Mouse (Mus musculus) lung, postnatal 0 days (tissue): ENCODE data around the gene Col4a4.

Source experiments
- CTCF ChIP-seq: IDR thresholded peaks from 2 replicates; pipeline ENCODE4 v1.5.1; 2016; ENCODE audit warnings: antibody characterized with exemption, mild to moderate bottlenecking
- EP300 ChIP-seq: IDR thresholded peaks from 2 replicates; pipeline ENCODE4 v1.6.1; 2016; ENCODE audit warnings: antibody characterized with exemption, mild to moderate bottlenecking, control low read depth

DNA sequence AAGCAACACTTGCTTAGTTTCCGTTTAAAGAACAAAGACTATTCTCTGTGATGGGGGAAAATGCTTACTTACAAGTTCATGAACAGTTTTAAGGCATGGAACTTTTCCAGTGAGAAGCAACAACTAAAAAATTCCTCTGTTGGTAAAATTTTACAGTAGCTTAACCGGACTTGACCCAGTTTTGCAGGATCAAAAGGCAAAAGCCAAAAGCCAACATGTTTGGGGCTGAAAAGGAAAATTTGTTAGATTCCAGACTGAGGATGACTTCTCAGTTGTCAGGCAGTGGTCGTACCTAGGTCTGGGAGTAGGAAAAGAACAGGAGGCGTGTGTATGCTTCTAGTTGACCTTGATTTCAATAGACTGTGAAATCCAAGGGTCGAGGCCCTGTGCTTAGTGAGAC, 31.4 kb upstream of the Col4a4 start:
- TF ChIP-seq EP300 (no peak), CTCF (no peak)
